Mouse (Mus musculus) 3T3-L1 (cell line): ENCODE data around the gene Cxcl3.
A peak's percentile ranks its signal among the peaks of the same experiment; 100 is the strongest.
"Not testable (repeated sequence)": the region's sequence is repeated elsewhere in the genome, so short reads cannot be mapped to it uniquely, and the experiment has no call there.

Experiments
- DNase-seq: peaks from one replicate; pipeline ENCODE4 v3.0.0-alpha.2; 2015; ENCODE audit warnings: low read depth, low spot score

Gene Cxcl3

GRCm38 (mm10) chr5:90789306-90790073 lies 3.6 kb downstream of the Cxcl3 start:
- no peak for DNase-seq

- DNase-seq = no peak
Observed at GRCm38 (mm10) chr5:90790074-90790502, 4.2 kb downstream of the Cxcl3 start.

GRCm38 (mm10) chr5:90794195-90794625 lies 8.3 kb downstream of the Cxcl3 start, which contains the start of gene Cxcl15:
Gene Cxcl15 (plus strand): TSS chr5:90794534.
- DNase-seq = no peak

GRCm38 (mm10) chr5:90795392-90795791 lies 9.5 kb downstream of the Cxcl3 start:
- DNase-seq = not testable (repeated sequence)

GRCm38 (mm10) chr5:90804574-90804973 lies 18.7 kb downstream of the Cxcl3 start:
- no peak for DNase-seq

- DNase-seq = no peak
Observed at GRCm38 (mm10) chr5:90806050-90806449, 20.1 kb downstream of the Cxcl3 start.

GRCm38 (mm10) chr5:90807176-90807950 lies 21.5 kb downstream of the Cxcl3 start:
- DNase-seq = peak; percentile 81

- peak; percentile 49 for DNase-seq
Observed at GRCm38 (mm10) chr5:90819756-90820155, 33.9 kb downstream of the Cxcl3 start.

GRCm38 (mm10) chr5:90832145-90832767 lies 46.4 kb downstream of the Cxcl3 start:
- peak; percentile 99 for DNase-seq

- DNase-seq = no peak
Observed at GRCm38 (mm10) chr5:90832768-90833388, 47.0 kb downstream of the Cxcl3 start.

- DNase-seq = peak; percentile 73
Observed at GRCm38 (mm10) chr5:90834436-90834835, 48.5 kb downstream of the Cxcl3 start.

- DNase-seq = no peak
Observed at GRCm38 (mm10) chr5:90838582-90838981, 52.7 kb downstream of the Cxcl3 start.
